Mouse (Mus musculus) frontal cortex, adult (tissue): ENCODE results near the gene Chka.

ENCODE experiments used
- ATAC-seq: cut with Nextera tagmentation; 2 replicates; pipeline ENCODE4 v1.9.2; 2017; ENCODE audit warnings: mild to moderate bottlenecking, moderate library complexity, mixed read lengths; ENCODE audit not compliant: low TSS enrichment

Chka gene

DNA sequence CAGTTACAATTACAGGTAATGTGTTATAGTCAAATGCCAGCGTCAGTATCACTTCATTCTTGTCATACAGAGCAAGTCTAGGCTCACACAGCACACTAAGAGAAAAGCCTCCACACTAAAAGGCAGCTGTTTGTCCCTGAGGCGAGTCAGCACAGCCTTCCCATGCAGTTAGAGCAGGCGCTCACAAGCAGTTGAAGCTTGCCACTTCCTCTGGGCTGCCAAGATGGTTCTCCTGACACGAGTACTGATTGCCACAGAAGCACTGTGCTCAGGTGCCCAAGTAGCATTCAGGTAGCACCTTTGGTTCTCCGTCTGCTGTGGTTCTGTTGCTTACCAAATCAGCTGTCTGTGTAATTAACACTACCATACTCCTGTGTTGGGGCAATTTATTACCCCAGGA is 37.5 kb downstream of the Chka start:
- no peak for ATAC-seq

DNA sequence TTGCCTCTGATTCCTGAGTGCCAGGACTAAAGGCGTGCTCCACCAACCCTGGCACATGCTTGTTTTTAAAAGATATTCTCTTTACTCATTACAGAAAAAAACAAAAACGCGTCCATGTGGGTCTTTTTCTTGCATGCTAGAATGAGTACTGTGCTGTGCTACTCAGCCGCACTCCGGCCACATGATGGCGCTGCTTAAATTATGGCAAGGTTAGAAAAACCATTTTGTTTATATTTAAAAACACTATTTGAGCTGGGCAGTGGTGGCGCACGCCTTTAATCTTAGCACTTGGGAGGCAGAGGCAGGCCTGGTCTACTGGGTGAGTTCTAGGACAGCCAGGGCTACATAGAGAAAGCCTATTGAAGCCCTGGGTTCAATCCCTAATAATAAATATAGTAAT is 38.6 kb downstream of the Chka start:
- ATAC-seq: no peak

DNA sequence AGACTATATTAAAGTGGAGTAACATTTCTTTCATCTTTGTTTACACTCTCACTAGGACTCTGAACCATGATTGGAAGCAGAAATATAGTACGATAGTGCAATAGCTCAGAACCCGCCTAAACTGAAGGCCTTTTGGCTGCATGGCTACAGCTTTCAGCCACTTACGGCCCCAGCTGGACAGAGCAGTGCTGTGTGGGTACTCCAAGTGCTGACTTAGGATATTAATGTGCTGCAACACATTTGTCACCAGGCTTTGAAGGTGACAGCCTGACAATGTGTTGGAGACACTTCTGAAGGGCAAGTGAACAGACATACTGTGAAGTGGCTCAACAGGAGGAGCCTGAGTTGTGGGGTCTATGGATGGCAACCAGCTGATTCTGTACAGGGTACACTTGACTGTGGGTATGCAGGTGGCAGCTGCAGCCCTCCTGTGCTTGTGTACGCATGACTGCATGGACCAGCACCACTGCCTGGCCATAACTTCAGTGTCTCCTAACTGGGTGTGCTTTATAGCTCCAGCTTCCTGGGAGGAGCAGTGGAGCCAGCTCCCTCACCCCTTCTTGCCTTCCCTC is 42.1 kb downstream of the Chka start:
- no peak for ATAC-seq

DNA sequence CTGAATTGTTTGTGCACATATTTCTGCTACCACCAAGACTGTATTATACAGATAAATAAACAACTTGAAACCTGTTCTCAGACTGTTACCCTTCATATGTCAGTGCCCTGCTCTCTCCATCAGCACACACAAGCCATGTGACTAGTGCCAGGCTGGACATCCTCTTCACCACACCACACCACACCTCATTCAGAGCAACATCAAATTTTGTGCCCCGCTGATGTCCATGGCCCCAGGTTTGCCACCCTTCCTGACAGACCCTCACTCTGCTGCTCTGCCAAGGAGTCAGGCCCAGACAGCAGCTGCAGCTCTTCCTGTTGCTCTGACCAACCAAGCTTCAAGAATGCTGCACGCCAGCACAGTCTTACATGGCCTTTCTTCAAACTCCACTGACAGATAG is 42.7 kb downstream of the Chka start:
- no peak for ATAC-seq

DNA sequence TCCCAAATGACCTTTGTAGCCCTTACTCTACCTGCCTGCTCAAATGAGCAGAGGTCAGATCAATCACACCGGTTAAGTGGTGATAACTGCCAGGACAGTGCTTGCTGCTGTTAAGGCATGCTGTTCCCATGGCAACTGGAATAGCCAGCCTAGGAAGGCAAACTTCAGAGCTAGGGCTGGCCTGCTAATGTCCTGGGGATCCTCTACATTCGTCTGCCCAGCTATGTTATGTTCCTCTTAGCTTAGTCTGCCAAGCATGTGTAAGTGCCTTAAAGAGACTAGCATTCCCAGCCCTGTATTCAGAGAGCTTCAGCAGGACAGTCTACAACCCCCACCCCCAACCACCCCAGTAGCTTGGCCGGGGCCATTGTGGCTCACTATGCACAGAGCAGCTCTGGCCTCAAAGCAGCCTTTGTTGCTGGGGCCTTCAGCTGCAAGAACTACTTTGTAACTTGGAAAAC is 43.6 kb downstream of the Chka start:
- no peak; the same call in 1 of the 2 replicates for ATAC-seq

DNA sequence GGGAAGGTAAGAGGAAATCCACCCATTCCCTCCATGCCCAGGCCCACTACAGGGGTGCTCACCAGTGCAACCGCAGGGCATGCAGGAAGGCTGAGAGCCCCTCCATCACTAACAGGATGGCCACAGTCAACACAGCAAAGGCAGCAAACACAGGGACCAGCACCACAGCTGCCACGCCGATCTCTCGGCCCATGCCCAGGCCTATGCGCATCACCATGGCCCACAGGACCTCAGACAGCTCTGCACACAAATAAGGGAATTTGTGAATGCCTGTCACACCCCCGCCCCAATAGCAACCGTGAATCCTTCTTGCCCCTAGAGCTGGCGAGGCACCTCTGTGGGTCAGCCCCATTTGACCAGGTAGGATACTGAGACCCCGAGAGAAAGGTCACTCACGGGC is 44.6 kb downstream of the Chka start:
- ATAC-seq: no peak

DNA sequence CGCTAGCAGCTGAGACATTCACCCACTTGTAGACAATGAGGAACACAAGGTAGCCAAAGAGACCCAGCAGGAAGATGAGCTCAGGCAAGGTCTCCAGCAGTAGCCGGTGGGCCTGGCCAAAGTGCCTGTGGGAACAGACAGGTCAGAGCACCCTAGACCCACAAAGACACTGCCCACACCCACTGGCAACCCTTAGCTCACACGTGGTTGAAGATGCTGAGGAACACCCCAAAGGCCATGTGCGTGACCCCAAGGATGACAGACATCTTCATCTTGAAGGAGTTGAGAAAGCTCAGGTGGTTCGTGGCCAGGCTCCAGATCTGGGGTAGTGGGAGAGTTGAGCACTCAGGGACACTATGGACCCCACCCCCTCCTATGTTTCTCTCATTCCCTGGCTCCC is 46.0 kb downstream of the Chka start:
- ATAC-seq: no peak

DNA sequence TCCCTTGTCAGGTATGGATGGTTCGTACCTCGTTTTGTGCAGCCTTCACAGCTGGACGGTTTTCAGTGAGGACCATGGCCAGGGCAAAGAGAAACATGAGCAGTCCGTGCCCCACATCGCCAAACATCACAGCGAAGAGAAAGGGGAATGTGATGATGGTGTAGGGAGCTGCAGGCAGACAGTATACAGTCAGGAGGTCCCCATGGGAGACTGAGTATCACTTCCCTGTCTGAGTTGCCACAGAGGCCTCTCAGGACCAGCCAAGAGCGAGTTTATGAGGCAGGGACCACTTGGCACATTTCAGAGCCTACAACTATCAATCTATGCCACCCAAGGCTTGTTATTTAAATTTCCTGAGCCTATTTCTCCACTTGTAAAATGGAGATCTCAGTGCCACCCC is 47.4 kb downstream of the Chka start:
- ATAC-seq: no peak

DNA sequence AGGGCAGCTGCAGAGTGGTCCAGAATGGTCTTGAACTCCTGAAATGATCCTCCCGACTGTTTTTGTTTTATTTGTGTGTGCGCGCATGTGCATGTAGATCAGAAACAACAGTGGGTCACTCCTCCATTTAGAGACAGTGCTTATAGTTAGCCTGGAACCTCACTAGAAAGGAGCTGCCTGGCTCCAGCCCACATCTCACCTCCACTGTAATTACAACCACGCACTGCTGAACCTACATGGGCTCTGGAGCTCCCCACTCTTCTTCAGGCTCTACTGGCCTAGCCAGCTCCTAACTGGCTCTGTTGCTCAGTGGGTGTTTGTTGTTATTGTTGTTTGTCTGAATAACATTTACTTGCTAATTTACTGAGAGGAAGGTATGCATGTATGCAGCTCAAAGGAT is 48.0 kb downstream of the Chka start:
- ATAC-seq: peak; percentile 59; the same call in 1 of the 2 replicates

DNA sequence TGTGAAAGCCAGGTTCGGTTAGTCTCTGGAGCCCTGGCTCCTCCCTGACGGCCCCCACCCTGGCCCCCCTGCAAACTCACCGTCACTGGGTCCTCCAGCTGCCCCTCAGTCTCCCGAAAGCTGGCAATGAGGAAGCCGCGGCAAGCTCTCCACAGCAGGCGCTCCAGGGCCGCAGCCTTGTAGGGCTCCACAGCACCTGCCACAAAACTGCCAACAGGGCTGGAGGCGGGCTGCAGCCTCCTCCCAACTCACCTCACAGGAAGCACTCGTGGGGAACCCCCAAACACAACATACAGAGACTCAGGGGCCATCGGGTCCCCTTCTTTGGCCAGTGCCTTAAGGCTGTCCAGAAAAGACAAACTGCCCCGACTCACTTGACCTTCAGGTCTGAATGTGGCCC is 51.4 kb downstream of the Chka start:
- ATAC-seq: no peak

DNA sequence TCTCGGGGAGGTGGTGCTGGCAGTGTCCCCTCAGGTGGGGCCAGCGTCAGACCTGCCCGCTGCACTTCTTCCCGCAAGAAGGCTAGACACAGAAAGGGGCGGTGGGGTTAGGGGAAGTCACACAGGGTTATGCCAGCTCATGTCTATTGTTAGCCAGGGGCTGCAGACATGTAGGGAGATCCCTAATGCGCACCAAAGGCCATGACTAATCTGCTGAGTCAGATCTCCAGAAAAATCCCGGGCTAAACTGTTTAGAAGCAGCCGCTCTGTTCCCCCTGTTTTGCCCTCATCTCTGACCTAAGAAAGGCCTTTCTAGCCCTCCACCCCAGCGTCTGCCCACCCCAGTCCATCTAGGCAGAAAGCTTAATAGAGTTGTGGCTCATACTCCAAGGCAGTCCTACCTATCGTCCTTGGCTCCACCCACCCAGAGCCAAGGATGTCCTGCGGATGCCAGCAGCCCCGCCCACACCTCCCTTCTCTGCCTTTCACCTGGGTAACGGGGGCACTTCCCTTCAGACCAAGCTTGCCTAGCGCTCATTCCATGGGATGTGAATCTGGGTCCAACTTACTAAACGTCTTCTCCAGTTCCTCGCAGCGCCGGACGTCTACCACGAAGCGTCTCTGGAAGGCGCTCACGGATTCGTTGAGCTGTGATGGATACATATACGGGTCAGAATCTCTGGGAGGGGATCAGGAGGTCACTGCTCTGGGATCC is 52.2 kb downstream of the Chka start:
- ATAC-seq: no peak

DNA sequence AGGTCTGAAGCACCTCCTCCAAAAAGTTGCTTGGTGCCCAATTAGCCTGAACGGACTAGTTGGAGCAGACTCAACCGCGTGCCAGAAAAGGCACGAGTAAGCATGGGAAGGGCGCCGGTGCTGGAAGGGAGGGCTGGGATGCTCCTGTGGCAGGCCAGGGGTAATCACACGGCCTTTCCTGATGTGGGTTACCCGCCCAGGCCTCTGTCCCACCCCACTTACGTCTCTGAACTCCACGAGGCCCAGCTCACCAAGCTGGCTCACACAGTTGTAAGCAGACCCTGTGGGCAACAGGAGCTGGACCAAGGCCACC is 52.7 kb downstream of the Chka start:
- no peak for ATAC-seq

DNA sequence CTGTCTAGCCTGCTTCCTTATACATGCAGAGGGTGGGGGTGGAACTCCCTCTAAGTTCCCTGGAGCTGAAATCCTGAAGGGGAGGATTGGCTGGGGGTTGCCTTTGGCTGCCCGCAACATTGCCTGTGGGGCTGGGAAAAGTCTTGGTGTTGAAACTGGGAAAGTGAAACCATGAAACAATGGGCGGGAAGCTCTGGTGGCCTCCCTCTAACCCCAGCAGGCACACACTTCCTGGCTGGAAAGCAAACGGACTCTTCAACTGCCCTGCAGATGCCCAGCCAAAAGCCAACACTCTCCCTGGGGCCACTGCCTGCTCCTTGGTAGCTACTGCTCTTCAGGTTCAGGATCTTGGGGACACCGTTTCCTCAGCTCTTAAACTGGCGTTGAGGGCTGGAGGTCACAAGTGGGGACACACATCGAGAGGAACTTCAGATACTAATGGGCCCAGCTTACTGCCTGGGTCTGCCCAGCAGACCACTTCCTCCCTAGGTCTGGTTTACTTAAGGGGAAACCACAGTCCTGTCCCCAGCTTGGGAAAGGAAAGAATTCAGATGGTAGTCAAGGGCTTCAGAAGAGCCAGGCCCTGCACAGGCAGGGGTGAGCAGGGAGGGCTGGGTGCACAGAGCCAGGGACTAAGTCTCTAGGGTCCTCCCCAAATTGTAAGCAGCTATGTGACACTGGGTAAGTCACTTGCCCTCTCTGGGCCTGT is 53.8 kb downstream of the Chka start:
- no peak for ATAC-seq

DNA sequence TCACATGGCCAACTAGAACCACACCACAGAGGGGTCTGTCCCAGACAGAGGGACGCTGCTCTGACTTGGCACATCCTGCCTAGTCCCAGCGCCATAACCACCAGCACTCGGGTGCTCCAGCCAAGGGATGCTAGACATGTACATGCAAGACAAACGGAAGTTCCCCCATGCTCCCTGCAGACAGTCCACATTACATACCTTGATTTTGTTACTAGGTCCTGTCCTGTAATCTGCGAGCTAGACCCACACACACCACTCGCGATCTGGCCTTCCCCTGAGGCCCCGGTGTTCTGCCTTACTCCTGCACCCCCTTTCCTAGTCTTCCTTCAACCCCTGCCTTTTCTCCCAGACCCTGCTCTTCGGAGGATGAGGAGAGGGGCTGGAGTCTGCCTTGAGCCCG is 54.8 kb downstream of the Chka start:
- no peak for ATAC-seq

DNA sequence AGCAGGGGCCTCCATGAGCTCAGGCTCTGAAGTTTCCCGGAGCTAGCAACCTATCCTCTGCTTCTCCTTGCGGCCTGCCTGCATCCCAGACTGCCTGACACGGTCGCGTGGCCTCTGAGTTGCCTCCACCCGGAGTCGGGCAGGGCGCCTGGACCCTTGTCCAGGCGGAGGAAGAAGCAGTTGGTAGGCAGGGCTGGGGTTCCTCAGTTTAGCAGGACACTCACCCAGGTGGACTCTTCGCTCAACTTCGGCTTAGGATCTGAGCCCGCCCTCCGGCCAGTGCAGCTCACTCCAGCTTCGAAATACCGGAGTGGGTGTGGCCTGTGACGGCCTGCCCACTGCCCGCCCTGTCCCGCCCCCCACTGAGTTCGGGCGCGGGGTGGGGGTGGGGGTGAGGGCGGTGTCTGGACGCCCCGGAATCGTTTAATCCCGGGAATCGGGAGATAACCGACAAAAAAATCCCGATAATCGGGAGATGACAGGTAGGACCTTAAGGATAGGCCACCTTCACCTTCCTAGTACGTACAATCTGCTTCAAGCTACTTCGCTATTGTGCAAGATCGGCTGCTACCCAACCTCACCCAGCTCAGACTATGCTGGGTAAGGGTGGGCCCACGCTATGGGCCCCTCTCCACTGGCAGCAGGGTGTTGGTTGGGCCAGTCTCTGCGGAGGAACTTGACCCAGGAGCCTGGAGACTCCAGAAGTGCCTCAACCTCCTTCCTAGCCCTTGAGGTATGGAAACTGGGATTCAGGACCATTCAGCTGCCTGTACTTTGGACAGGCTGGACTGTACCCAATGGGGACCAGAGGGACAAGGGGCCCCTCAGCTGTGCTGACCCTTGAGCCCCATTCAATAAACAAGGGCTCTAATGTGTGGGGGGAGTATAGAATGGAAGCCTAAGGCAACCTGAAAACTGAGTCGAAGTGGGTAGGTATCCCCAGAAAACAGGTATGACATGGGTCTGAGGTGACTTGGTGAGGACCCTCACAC is 55.5 kb downstream of the Chka start, which contains the start of gene Tcirg1:
Gene Tcirg1, minus strand, starts transcription at position 339 of the 992 bp plus-strand sequence.
- peak; percentile 39; the same call in 1 of the 2 replicates for ATAC-seq

DNA sequence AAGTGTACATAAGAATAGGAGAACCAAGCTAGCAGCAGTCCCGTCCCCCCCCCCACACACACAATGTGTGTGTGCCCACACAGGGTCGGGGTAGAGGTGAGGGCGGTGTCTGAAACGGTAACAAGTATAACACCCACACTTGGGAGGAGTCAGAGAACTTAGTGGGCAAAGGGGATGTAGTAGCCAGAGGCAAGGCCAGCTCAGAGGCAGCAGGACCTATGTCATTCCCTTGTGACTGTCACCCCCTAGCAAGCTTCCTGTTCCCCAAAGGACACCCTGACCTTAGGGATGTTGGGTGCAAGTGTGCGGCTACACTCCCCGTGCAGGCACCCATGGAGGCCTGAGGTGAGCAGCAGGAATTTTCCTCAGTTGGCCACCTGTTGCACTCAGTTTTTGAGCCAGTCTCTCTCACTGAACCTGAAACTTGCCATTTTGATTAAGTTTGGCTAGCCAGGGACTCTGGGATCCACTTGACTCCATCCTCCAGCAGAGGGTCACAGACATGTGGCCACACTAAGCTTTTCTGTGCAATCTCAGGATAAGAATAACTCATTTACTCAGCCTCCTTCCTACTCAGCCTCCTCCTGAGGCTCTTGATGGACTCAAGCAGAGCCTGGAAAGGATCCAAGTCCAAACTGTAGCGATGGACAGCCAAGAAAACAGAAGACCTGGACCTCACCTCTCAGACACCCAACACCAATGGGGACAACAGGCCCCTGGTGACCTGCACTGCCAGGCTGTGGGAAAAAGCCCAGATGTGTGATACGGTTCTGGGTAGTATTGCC is 56.5 kb downstream of the Chka start:
- ATAC-seq: no peak

DNA sequence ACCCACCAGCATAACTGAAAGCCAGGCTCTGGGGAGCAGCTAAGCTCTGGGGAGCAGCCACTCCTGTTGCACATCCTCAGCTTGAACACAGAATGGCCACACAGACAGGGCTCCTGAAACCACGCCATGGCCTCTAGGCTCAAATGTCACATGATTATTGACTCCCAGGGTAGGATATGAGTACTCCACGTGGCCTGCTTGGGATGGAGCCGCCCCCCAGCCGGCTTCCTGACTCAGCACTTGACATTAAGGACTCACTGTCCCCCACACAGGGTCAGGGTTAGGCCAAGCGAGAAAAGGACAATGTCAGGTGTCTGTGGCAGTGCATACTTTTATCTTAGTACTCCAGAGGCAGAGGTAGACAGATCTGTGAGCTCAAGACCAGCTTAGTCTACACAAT is 58.6 kb downstream of the Chka start:
- ATAC-seq: no peak

DNA sequence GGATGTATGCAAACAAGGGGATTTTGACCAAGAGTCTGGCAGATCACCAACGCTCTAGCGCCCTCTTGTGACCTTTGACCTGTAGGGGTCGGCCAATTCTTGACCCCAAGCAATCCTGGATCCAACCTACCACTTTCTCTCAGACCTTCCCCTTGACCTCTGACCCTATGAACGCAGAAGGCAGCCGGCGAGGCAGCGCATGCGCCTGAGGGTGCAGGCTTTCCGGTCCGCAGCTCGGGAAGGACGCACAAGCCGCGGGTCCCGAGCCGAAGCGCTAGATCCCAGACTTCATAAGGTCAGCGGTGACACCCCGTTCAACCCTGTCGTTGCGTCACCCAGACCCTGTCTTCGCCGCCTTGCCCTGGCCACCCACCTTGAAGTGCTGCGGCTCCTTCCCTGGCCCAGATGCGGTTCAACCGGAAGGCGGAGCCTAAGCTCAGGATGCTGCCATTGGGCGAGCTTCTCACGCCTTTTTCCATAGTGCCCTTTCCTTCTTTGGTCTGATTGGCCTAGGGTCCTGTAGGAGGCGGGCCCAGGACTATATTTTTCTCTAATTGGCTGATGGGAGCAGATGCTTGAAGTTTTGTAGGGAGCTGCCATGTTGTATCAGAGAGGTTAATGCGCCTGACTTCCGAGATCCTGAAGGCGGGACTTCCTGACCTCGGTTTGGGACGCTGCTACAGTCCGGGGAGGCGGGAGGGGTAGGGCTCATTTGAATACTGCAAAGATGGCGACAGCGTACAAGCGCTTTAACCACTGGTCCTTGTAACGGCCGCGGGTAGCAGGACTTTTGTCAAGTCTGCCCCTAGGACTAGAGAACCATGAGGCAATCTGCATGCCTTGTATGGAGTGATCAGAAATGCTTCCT is 61.0 kb downstream of the Chka start, which contains the start of gene Ndufs8:
Gene Ndufs8, minus strand, starts transcription at position 438 of the 868 bp plus-strand sequence.
- ATAC-seq: peak; percentile 94

DNA sequence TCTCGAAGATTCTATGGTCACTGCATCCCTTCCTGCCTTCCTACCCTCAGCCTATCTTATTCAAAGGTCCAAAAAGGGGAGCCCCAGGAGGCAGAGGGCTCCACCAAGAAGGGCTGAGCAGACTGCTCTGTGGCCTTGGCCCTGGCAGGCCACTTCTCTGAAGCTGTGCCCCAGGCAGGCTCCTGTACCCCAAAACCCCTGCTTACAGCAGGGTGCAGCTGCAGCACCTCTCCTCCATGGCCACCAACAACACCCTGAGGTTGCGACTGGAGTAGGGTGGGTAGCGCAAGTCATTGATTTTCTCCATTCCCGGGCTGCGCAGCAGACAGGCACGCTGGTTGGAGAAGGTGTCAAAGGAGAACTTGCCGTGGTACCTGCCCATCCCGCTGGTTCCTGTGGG is 62.1 kb downstream of the Chka start:
- ATAC-seq: no peak

DNA sequence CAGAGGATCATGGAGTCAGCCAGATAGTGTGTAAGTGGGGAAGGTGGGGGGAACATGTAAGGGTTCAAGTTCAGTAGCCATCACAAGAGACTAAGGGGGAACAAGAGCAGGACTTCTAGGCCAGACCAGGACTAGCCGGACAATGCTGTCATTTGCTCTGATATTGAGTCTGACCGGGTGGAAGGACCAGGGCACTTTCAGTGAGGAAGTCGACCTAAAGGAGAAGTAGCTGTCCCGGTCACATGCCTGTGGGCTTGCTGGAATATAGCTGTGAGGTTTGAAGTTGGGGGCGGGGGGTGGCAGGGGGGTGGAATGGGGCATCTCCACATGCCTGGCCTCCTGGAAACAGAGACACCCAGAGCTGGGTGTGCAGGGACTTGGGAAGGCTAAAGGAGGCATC is 63.0 kb downstream of the Chka start:
- no peak for ATAC-seq
